Mouse (Mus musculus) midbrain, embryonic 15.5 days (tissue): ENCODE results near the gene Dusp14. TPM values are rescaled to one million over a fixed set of nuclear protein-coding genes. Genes with fewer than 3 reads are reported as not detected.
A peak's percentile ranks its signal among the peaks of the same experiment; 100 is the strongest.

Experiments
- ATAC-seq: fragments of 200-750 bp; cut with Nextera tagmentation; replicated peaks from 2 replicates; pipeline ENCODE4 v1.8.0; 2017; ENCODE audit warnings: moderate TSS enrichment
- H3K27ac ChIP-seq: fragments of 300-500 bp; sonication (generic); 2 replicates; pipeline ENCODE4 v1.5.1; 2015; ENCODE audit warnings: mild to moderate bottlenecking, inconsistent platforms
- H3K27me3 ChIP-seq: fragments of 300-500 bp; sonication (generic); replicated peaks from 2 replicates; pipeline ENCODE4 v1.6.1; 2015; ENCODE audit warnings: inconsistent platforms
- H3K36me3 ChIP-seq: fragments of 300-500 bp; sonication (generic); replicated peaks from 2 replicates; pipeline ENCODE4 v1.6.1; 2015; ENCODE audit warnings: inconsistent platforms
- H3K4me1 ChIP-seq: fragments of 300-500 bp; sonication (generic); 2 replicates; pipeline ENCODE4 v1.6.1; 2015; ENCODE audit warnings: inconsistent platforms
- H3K4me2 ChIP-seq: fragments of 300-500 bp; sonication (generic); 2 replicates; pipeline ENCODE4 v1.6.1; 2015; ENCODE audit warnings: inconsistent platforms, mild to moderate bottlenecking, moderate library complexity
- H3K4me3 ChIP-seq: fragments of 300-500 bp; sonication (generic); 2 replicates; pipeline ENCODE4 v1.5.1; 2015; ENCODE audit warnings: mild to moderate bottlenecking, inconsistent platforms
- H3K9ac ChIP-seq: fragments of 300-500 bp; sonication (generic); 2 replicates; pipeline ENCODE4 v1.6.1; 2015; ENCODE audit warnings: mild to moderate bottlenecking, inconsistent platforms
- H3K9me3 ChIP-seq: fragments of 300-500 bp; sonication (generic); 2 replicates; pipeline ENCODE4 v1.6.1; 2016; ENCODE audit warnings: inconsistent platforms
- WGBS: fragments of 180-500 bp; shearing (Covaris S2); methylation state at CpG from one replicate; pipeline ENCODE4 v1.1.7; 2015; ENCODE audit warnings: mixed read lengths; 5-methylcytosine and 5-hydroxymethylcytosine counted together
- polyA plus RNA-seq: library from polyadenylated mRNA; unstranded; fragments of >200 nt; fragmentation: Nextera tagmentation; extraction: Ambion mirVana; gene quantifications from 2 replicates; pipeline ENCODE4 v1.2.1, GENCODE M21; 2015

Dusp14 gene
- polyA plus RNA-seq, 1 experiment from 2014 or later, result 11.0 TPM

- Histone ChIP-seq H3K4me3 (no peak overlapping the region), H3K36me3 (0 out of 2 replicates have a peak, but pooled peaks cover 6% of the 10 kb centered on the region), H3K27me3 (no peaks in the 10 kb centered on the region), H3K4me2 (no peak overlapping the region), H3K27ac (no peak overlapping the region), H3K9me3 (no peaks in the 10 kb centered on the region), H3K9ac (no peak overlapping the region), H3K4me1 (no peaks in the 10 kb centered on the region)
- 89% methylated on average over 4 of the region's 4 CpGs for WGBS
- no peak for ATAC-seq
Observed at GRCm38 (mm10) chr11:84079887-84080286, 10.8 kb upstream of the Dusp14 start.

- H3K36me3 ChIP-seq, result 0 out of 2 replicates have a peak, but pooled peaks cover 6% of the 10 kb centered on the region
- ATAC-seq, result no peak
- no peaks in the 10 kb centered on the region for H3K4me1 ChIP-seq
- no peak overlapping the region for H3K4me2 ChIP-seq
- no peaks in the 10 kb centered on the region for H3K9me3 ChIP-seq
- no peak overlapping the region for H3K4me3 ChIP-seq
- H3K27me3 ChIP-seq, result no peaks in the 10 kb centered on the region
- 90% methylated on average over 11 of the region's 11 CpGs for WGBS
- H3K27ac ChIP-seq, result no peak overlapping the region
- no peak overlapping the region for H3K9ac ChIP-seq
Observed at GRCm38 (mm10) chr11:84079361-84079760, 10.3 kb upstream of the Dusp14 start.

GRCm38 (mm10) chr11:84078601-84079000 is 9.5 kb upstream of the Dusp14 start:
- Histone ChIP-seq H3K27me3 (no peaks in the 10 kb centered on the region), H3K4me3 (no peak overlapping the region), H3K36me3 (0 out of 2 replicates have a peak, but pooled peaks cover 6% of the 10 kb centered on the region), H3K4me1 (no peaks in the 10 kb centered on the region), H3K9ac (no peak overlapping the region), H3K4me2 (no peak overlapping the region), H3K27ac (no peak overlapping the region), H3K9me3 (no peaks in the 10 kb centered on the region)
- 91% methylated on average over 9 of the region's 9 CpGs for WGBS
- no peak for ATAC-seq

GRCm38 (mm10) chr11:84077008-84077407 is 7.9 kb upstream of the Dusp14 start:
- Histone ChIP-seq H3K9ac (no peak overlapping the region), H3K9me3 (no peaks in the 10 kb centered on the region), H3K36me3 (0 out of 2 replicates have a peak, but pooled peaks cover 4% of the 10 kb centered on the region), H3K4me3 (no peak overlapping the region), H3K4me2 (no peak overlapping the region), H3K27ac (no peak overlapping the region), H3K27me3 (no peaks in the 10 kb centered on the region), H3K4me1 (no peaks in the 10 kb centered on the region)
- no peak for ATAC-seq
- WGBS, result 85% methylated on average over 2 of the region's 2 CpGs

- ATAC-seq, result no peak
Observed at GRCm38 (mm10) chr11:84073816-84074764, 5.0 kb upstream of the Dusp14 start.

GRCm38 (mm10) chr11:84072904-84073651 is 4.0 kb upstream of the Dusp14 start:
- ATAC-seq, result no peak
- H3K4me2 ChIP-seq, result no peak overlapping the region
- H3K27ac ChIP-seq, result no peak overlapping the region
- H3K4me3 ChIP-seq, result no peak overlapping the region
- no peaks in the 10 kb centered on the region for H3K9me3 ChIP-seq
- no peaks in the 10 kb centered on the region for H3K36me3 ChIP-seq
- H3K4me1 ChIP-seq, result 0 out of 2 replicates have a peak, but pooled peaks cover 3% of the 10 kb centered on the region
- no peak overlapping the region for H3K9ac ChIP-seq
- 60% methylated on average over 9 of the region's 9 CpGs for WGBS
- peaks cover 17% of the 10 kb centered on the region for H3K27me3 ChIP-seq

More at GRCm38 (mm10) chr11:84073816-84074764, 5.0 kb upstream of the Dusp14 start:
- 76% methylated on average over 7 of the region's 7 CpGs for WGBS
- Histone ChIP-seq H3K4me2 (no peak overlapping the region), H3K4me3 (no peak overlapping the region), H3K4me1 (no peaks in the 10 kb centered on the region), H3K9me3 (no peaks in the 10 kb centered on the region), H3K9ac (no peak overlapping the region), H3K36me3 (no peaks in the 10 kb centered on the region), H3K27ac (no peak overlapping the region), H3K27me3 (peaks cover 10% of the 10 kb centered on the region)

GRCm38 (mm10) chr11:84068191-84069033 is 649 bp downstream of the Dusp14 start:
- peak overlapping the region; percentile 51 for H3K9ac ChIP-seq
- H3K36me3 ChIP-seq, result no peaks in the 10 kb centered on the region
- H3K4me2 ChIP-seq, result peak overlapping the region; percentile 97
- H3K27me3 ChIP-seq, result peaks cover 27% of the 10 kb centered on the region
- peak overlapping the region; percentile 63 for H3K4me3 ChIP-seq
- peaks cover 22% of the 10 kb centered on the region for H3K4me1 ChIP-seq
- peak; percentile 84 for ATAC-seq
- H3K27ac ChIP-seq, result no peak overlapping the region
- no peaks in the 10 kb centered on the region for H3K9me3 ChIP-seq
- 3% methylated on average over 63 of the region's 63 CpGs for WGBS

GRCm38 (mm10) chr11:84067720-84068190 is 1.3 kb downstream of the Dusp14 start:
- H3K4me2 ChIP-seq, result peak overlapping the region; percentile 97
- WGBS, result 2% methylated on average over 21 of the region's 21 CpGs
- peak overlapping the region; percentile 51 for H3K9ac ChIP-seq
- no peaks in the 10 kb centered on the region for H3K9me3 ChIP-seq
- H3K27me3 ChIP-seq, result peaks cover 27% of the 10 kb centered on the region
- no peak overlapping the region for H3K27ac ChIP-seq
- peak; percentile 63 for ATAC-seq
- H3K4me1 ChIP-seq, result peaks cover 22% of the 10 kb centered on the region
- H3K4me3 ChIP-seq, result peak overlapping the region; percentile 63
- no peaks in the 10 kb centered on the region for H3K36me3 ChIP-seq

GRCm38 (mm10) chr11:84066927-84067645 is 2.0 kb downstream of the Dusp14 start:
- 6% methylated on average over 18 of the region's 18 CpGs for WGBS
- Histone ChIP-seq H3K4me3 (peak overlapping the region; percentile 63), H3K9me3 (no peaks in the 10 kb centered on the region), H3K9ac (no peak overlapping the region), H3K4me2 (peak overlapping the region; percentile 97), H3K4me1 (peaks cover 22% of the 10 kb centered on the region), H3K36me3 (no peaks in the 10 kb centered on the region), H3K27me3 (peaks cover 27% of the 10 kb centered on the region), H3K27ac (no peak overlapping the region)
- ATAC-seq, result no peak

GRCm38 (mm10) chr11:84066071-84066481 is 3.0 kb downstream of the Dusp14 start:
- H3K4me2 ChIP-seq, result peak overlapping the region; percentile 28
- no peak overlapping the region for H3K4me3 ChIP-seq
- 9% methylated on average over 11 of the region's 11 CpGs for WGBS
- H3K9ac ChIP-seq, result no peak overlapping the region
- ATAC-seq, result no peak
- peaks cover 22% of the 10 kb centered on the region for H3K4me1 ChIP-seq
- H3K36me3 ChIP-seq, result no peaks in the 10 kb centered on the region
- H3K9me3 ChIP-seq, result no peaks in the 10 kb centered on the region
- no peak overlapping the region for H3K27ac ChIP-seq
- peaks cover 27% of the 10 kb centered on the region for H3K27me3 ChIP-seq

GRCm38 (mm10) chr11:84063631-84064209 is 5.3 kb downstream of the Dusp14 start:
- ATAC-seq, result no peak
- peaks cover 22% of the 10 kb centered on the region for H3K4me1 ChIP-seq
- no peaks in the 10 kb centered on the region for H3K9me3 ChIP-seq
- WGBS, result 92% methylated on average over 3 of the region's 3 CpGs
- no peak overlapping the region for H3K9ac ChIP-seq
- H3K4me2 ChIP-seq, result no peak overlapping the region
- no peak overlapping the region for H3K27ac ChIP-seq
- H3K4me3 ChIP-seq, result no peak overlapping the region
- H3K36me3 ChIP-seq, result no peaks in the 10 kb centered on the region
- H3K27me3 ChIP-seq, result peaks cover 13% of the 10 kb centered on the region
